Mouse (Mus musculus) liver, adult 2 months (tissue): ENCODE data around the gene Rps9. TPM values are rescaled to one million over a fixed set of nuclear protein-coding genes. Genes with fewer than 3 reads are reported as not detected.
A peak's percentile ranks its signal among the peaks of the same experiment; 100 is the strongest.
"Not testable (repeated sequence)": the region's sequence is repeated elsewhere in the genome, so short reads cannot be mapped to it uniquely, and the experiment has no call there.

ENCODE experiments used
- DNase-seq: peaks from one replicate; pipeline ENCODE4 v3.0.0-alpha.2; 2011; ENCODE audit warnings: low read depth, low spot score; ENCODE audit errors: extremely low read depth
- H3K27ac ChIP-seq: fragments of 200-500 bp; replicated peaks from 2 replicates; pipeline ENCODE4 v1.5.1; 2012; ENCODE audit warnings: low read depth, mild to moderate bottlenecking, control low read depth, inconsistent platforms, low read length; ENCODE audit not compliant: insufficient read depth
- H3K27me3 ChIP-seq: fragments of 200-500 bp; 2 replicates; pipeline ENCODE4 v1.6.1; 2012; ENCODE audit warnings: mild to moderate bottlenecking, moderate library complexity, low read length, inconsistent platforms; ENCODE audit not compliant: control insufficient read depth, insufficient read depth
- H3K36me3 ChIP-seq: fragments of 200-500 bp; 2 replicates; pipeline ENCODE4 v1.6.1; 2012; ENCODE audit warnings: low read length, inconsistent platforms; ENCODE audit not compliant: control insufficient read depth, insufficient read depth
- H3K4me1 ChIP-seq: fragments of 200-500 bp; 2 replicates; pipeline ENCODE4 v1.6.1; 2011; ENCODE audit warnings: low read length; ENCODE audit not compliant: control insufficient read depth, insufficient read depth
- H3K4me3 ChIP-seq: fragments of 200-500 bp; 2 replicates; pipeline ENCODE4 v1.5.1; 2011; ENCODE audit warnings: low read depth, mild to moderate bottlenecking, control low read depth, low read length, moderate library complexity; ENCODE audit not compliant: insufficient read depth
- H3K79me2 ChIP-seq: fragments of 200-500 bp; 2 replicates; pipeline ENCODE4 v1.6.1; 2012; ENCODE audit warnings: inconsistent platforms, mild to moderate bottlenecking, low read length, moderate library complexity; ENCODE audit not compliant: control insufficient read depth, insufficient read depth
- H3K9ac ChIP-seq: fragments of 200-500 bp; 2 replicates; pipeline ENCODE4 v1.6.1; 2012; ENCODE audit warnings: low read depth, mild to moderate bottlenecking, control low read depth, inconsistent platforms, low read length
- CTCF ChIP-seq: fragments of 200-500 bp; IDR thresholded peaks from 2 replicates; pipeline ENCODE4 v1.5.1; 2011; ENCODE audit warnings: low read depth, low read length, control low read depth
- POLR2A ChIP-seq: fragments of 200-500 bp; IDR thresholded peaks from 2 replicates; pipeline ENCODE4 v1.6.1; 2011; ENCODE audit warnings: low read length, control low read depth; ENCODE audit not compliant: insufficient read depth; ENCODE audit errors: extremely low read depth
- WGBS: fragments of 180-500 bp; shearing (Covaris S2); methylation state at CpG from one replicate; pipeline ENCODE4 v1.1.7; 2018; 5-methylcytosine and 5-hydroxymethylcytosine counted together
- polyA plus RNA-seq: library from polyadenylated mRNA; depleted of rRNA; stranded (reverse); fragments of >200 nt; gene quantifications from 2 replicates; pipeline ENCODE4 v1.2.3, GENCODE M21; 2012
- total RNA-seq: library from RNA; depleted of rRNA; stranded (reverse); fragments of >200 nt; gene quantifications from 2 replicates; pipeline ENCODE4 v1.2.3, GENCODE M21; 2014

The Rps9 gene
- total and polyA plus RNA-seq, 2 experiments, result 433 to 1,244 TPM

DNA sequence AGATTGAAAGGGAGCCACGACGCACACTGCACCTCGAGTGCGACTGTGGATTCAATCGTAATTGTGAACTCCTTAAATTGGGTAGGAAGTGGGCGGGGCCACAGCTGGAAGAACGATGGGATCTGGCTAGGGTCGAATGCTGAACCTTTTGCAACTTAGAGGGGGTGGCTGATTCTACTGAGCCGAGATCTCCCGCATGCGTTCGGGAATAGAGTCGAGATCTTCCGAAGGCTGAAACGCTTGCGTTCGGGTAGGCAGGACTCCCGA, 10.1 kb upstream of the Rps9 start:
- no peak for TF ChIP-seq CTCF
- TF ChIP-seq POLR2A, result no peak; the same call in 1 of the 2 replicates
- Histone ChIP-seq H3K79me2 (peaks cover 5% of the 10 kb centered on the region; the same call in 1 of the 2 replicates), H3K27me3 (no peaks in the 10 kb centered on the region), H3K4me1 (peaks cover 7% of the 10 kb centered on the region; the same call in 1 of the 2 replicates), H3K4me3 (peak overlapping the region; percentile 93), H3K36me3 (peaks cover 11% of the 10 kb centered on the region; the same call in 1 of the 2 replicates), H3K27ac (peak overlapping the region; percentile 74), H3K9ac (peak overlapping the region; percentile 59)
- under 1% methylated on average over 18 of the region's 18 CpGs for WGBS
- DNase-seq, result no peak

DNA sequence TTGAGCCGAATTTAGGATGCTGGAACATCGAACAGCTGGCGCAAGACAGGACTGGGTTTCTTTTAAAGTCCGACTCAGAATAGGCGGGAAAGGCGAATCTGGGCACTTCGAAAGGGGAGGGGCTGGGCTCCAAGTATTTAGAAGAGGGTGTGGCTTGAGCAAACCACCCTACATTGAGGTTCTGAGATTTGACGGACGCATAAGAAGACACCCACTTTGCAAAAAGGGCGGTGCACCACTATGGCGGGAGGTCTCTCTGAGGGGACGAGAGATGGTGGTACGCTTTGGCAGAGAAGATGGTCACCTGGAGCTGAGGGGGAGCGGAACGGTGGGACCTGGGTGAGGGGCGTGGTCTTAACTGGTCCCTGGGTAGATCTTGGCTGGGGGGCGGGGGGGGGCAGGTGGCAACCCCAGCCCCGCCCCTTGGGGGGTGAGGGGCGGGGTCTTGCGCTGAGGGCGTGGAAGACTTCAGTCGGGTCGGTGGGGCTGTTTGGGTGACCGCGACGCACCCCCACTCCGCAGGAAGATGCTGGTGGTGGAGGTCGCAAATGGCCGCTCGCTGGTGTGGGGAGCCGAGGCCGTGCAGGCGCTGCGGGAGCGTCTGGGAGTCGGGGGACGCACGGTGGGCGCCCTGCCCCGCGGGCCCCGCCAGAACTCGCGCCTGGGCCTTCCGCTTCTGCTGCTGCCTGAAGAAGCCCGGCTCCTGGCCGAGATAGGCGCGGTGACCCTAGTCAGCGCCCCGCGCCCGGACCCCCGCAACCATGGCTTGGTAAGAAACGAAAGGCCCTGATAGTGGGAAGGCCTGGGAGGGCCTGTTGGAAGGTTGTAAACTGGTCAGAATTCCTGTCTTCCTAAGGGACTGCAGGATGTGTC, 9.5 kb upstream of the Rps9 start:
- Histone ChIP-seq H3K4me1 (peaks cover 7% of the 10 kb centered on the region; the same call in 1 of the 2 replicates), H3K36me3 (peaks cover 13% of the 10 kb centered on the region; the same call in 1 of the 2 replicates), H3K4me3 (peak overlapping the region; percentile 93), H3K27ac (peak overlapping the region; percentile 74), H3K79me2 (peaks cover 5% of the 10 kb centered on the region; the same call in 1 of the 2 replicates), H3K27me3 (no peaks in the 10 kb centered on the region), H3K9ac (peak overlapping the region; percentile 81)
- DNase-seq, result peak; percentile 90
- WGBS, result 2% methylated on average over 54 of the region's 55 CpGs
- TF ChIP-seq POLR2A (no peak), CTCF (no peak)

DNA sequence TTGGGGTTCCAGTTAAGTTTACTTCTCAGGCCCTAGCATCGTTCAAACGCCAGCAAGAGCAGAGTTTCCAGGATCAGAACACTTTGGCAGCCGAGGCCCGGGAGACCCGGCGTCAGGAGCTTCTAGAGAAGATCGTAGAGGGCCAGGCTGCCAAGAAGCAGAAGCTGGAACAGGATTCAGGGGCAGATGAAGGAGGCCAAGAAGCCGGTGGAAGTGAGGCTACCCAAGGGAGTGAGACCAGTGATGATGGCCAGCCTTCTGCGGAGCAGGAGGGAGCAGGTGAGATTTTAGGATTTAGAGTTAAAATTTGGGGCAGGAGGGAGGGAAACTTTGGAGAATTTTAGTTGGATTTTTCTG, 8.9 kb upstream of the Rps9 start:
- Histone ChIP-seq H3K9ac (peak overlapping the region; percentile 81), H3K36me3 (peaks cover 13% of the 10 kb centered on the region; the same call in 1 of the 2 replicates), H3K4me3 (peak overlapping the region; percentile 93), H3K27ac (peak overlapping the region; percentile 32; the same call in 1 of the 2 replicates)
- not testable (repeated sequence) for H3K79me2 ChIP-seq, DNase-seq, H3K27me3 ChIP-seq, H3K4me1 ChIP-seq
- 10% methylated on average over 9 of the region's 9 CpGs for WGBS

DNA sequence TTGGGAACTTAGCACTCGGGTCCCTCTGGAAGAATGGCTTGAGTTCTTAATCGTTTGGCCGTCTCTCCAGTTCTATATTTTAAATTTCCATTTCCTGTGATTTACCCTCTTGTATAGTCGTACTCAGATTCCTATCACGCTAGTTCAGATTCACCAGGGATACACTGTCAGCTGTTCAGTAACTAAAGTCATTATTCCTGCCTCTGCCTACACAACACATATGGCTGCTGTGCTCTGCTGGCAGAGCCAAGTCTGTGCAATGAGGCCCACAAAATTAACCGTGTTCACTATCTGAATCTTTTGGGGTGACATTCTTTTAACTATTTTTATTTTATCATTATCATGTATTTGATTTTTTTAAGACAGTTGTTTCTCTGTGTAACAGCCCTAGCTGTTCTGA, 5.3 kb upstream of the Rps9 start:
- Histone ChIP-seq H3K9ac (no peak overlapping the region), H3K79me2 (no peaks in the 10 kb centered on the region), H3K36me3 (peaks cover 14% of the 10 kb centered on the region; the same call in 1 of the 2 replicates), H3K4me3 (no peak overlapping the region), H3K4me1 (no peaks in the 10 kb centered on the region), H3K27me3 (no peaks in the 10 kb centered on the region), H3K27ac (no peak overlapping the region)
- 96% methylated on average over 6 of the region's 6 CpGs for WGBS
- no peak for DNase-seq
- TF ChIP-seq CTCF (no peak), POLR2A (no peak)

DNA sequence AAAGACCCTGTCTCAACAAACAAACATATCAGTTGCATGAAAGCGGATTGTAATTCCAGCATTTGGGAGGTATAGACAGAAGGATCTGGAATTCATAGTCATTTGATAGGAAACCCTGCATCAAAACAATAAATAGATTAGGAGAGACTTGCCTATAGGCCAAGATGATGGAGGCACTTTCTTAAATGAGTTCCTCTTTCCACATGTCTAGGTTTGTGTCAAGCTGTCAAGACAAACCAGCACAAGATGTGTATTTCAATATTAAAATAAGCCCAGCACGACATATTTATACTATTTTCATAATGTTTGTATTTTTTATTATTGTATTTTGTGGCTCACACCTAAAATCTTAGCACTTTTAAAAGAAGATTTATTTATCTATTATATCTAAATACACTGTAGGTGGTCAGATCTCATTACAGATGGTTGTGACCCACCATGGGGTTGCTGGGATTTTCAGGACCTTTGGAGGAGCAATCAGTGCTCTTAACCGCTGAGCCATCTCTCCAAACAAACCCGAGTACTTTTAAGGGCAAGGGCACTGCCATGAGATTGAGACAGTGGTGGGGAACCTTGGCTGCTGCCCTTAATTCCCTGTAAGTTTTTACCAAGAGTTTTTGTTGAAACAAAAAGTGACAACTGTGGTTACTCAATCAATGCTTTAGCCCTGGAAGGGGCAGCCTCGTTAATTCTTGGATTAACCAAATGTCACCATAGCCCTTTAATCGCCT, 480 bp upstream of the Rps9 start:
- Histone ChIP-seq H3K9ac (no peak overlapping the region), H3K27ac (peak overlapping the region; percentile 29), H3K79me2 (no peaks in the 10 kb centered on the region; the same call in 1 of the 2 replicates), H3K36me3 (peaks cover 29% of the 10 kb centered on the region), H3K27me3 (no peaks in the 10 kb centered on the region), H3K4me1 (peaks cover 2% of the 10 kb centered on the region; the same call in 1 of the 2 replicates), H3K4me3 (peak overlapping the region; percentile 6)
- TF ChIP-seq POLR2A (no peak), CTCF (no peak)
- DNase-seq, result no peak
- 19% methylated on average over 6 of the region's 6 CpGs for WGBS
